Mouse (Mus musculus): Measurements from ENCODE around the gene Tgif1. TPM values are rescaled to one million over a fixed set of nuclear protein-coding genes. Genes with fewer than 3 reads are reported as not detected.

Tgif1 gene
- total and polyA plus RNA-seq, 3 experiments: 44.5 to 74.4 (median 70.6) TPM

- in situ Hi-C loops (cut with MboI; ENCODE audit: low pct_ligation_motif_present, low pct_unique_long_range_greater_than_20kb, low sequenced_read_pairs) (no loop called here), dilution Hi-C loops (cut with MboI; ENCODE audit: extremely low pct_ligation_motif_present, extremely low pct_unique_long_range_greater_than_20kb, low sequenced_read_pairs) (no loop called here)
- H3K9ac ChIP-seq (ENCODE audit: insufficient read depth, low read depth): no peak overlapping the region
- H3K4me1 ChIP-seq (ENCODE audit: control insufficient read depth in 1 of 2, insufficient read depth in 2 of 2): peaks cover 3 to 5% of the 10 kb centered on the region in 2 experiments; a peak in 2 of 4 replicates
- no peaks in the 10 kb centered on the region for H3K79me2 ChIP-seq (replicated peaks; ENCODE audit: control insufficient read depth, extremely low read depth, insufficient read depth, poor library complexity, severe bottlenecking)
- H3K9me3 ChIP-seq (replicated peaks; ENCODE audit: low read length): no peaks in the 10 kb centered on the region
- no peak overlapping the region for H3K4me3 ChIP-seq (replicated peaks in 1 of 3; ENCODE audit: low read depth in 2 of 3, low read length in 2 of 3, poor library complexity in 1 of 3)
- no peak overlapping the region for H3K4me2 ChIP-seq (ENCODE audit: insufficient read depth, low read depth, poor library complexity, severe bottlenecking)
- TF ChIP-seq JUN (IDR thresholded peaks at IDR 0.05; ENCODE audit: insufficient read depth, low read depth, low read length): no peak
- no peak for TF ChIP-seq JUND (conservative IDR thresholded peaks at IDR 0.05; ENCODE audit: low read depth, low read length)
- TF ChIP-seq UBTF (IDR thresholded peaks at IDR 0.05; ENCODE audit: low read depth, low read length): no peak
- no peak for TF ChIP-seq NRF1 (IDR thresholded peaks at IDR 0.05; ENCODE audit: low read depth, low read length)
- no peak for TF ChIP-seq ZKSCAN1 (IDR thresholded peaks at IDR 0.05; ENCODE audit: borderline replicate concordance, low read depth, low read length)
- no peak for TF ChIP-seq RCOR1 (conservative IDR thresholded peaks at IDR 0.05; ENCODE audit: low read depth, low read length)
- TF ChIP-seq ZC3H11A (IDR thresholded peaks at IDR 0.05; ENCODE audit: low read depth, low read length): no peak
- no peak for TF ChIP-seq KAT2A (IDR thresholded peaks at IDR 0.05; ENCODE audit: insufficient replicate concordance, low read length)
- TF ChIP-seq SIN3A (IDR thresholded peaks at IDR 0.05; ENCODE audit: low read length): no peak
- no peak for TF ChIP-seq MEF2A (IDR thresholded peaks at IDR 0.05; ENCODE audit: borderline replicate concordance, low read depth, low read length)
- no peak for TF ChIP-seq CHD1 (IDR thresholded peaks at IDR 0.05; ENCODE audit: low read depth, low read length)
- H3K36me3 ChIP-seq (replicated peaks in 1 of 2; ENCODE audit: control insufficient read depth in 1 of 2, insufficient read depth in 1 of 2, low read length in 1 of 2): no peaks in the 10 kb centered on the region
- no peak overlapping the region for H3K27ac ChIP-seq (ENCODE audit: insufficient read depth, low read depth)
- no peaks in the 10 kb centered on the region for H3K27me3 ChIP-seq (replicated peaks)
- no peak for DNase-seq (ENCODE audit: extremely low read depth)
Measured at GRCm38 (mm10) chr17:70817862-70818451, 35.4 kb downstream of the Tgif1 start.

GRCm38 (mm10) chr17:70815001-70815400 is 38.3 kb downstream of the Tgif1 start:
- Histone ChIP-seq H3K9ac (ENCODE audit: insufficient read depth, low read depth) (no peak overlapping the region), H3K4me1 (ENCODE audit: control insufficient read depth in 1 of 2, insufficient read depth in 2 of 2) (no peaks in the 10 kb centered on the region), H3K4me2 (ENCODE audit: insufficient read depth, low read depth, poor library complexity, severe bottlenecking) (no peak overlapping the region), H3K79me2 (replicated peaks; ENCODE audit: control insufficient read depth, extremely low read depth, insufficient read depth, poor library complexity, severe bottlenecking) (no peaks in the 10 kb centered on the region), H3K36me3 (replicated peaks in 1 of 2; ENCODE audit: control insufficient read depth in 1 of 2, insufficient read depth in 1 of 2, low read length in 1 of 2) (no peaks in the 10 kb centered on the region), H3K27me3 (replicated peaks) (no peaks in the 10 kb centered on the region), H3K27ac (ENCODE audit: insufficient read depth, low read depth) (no peak overlapping the region), H3K9me3 (replicated peaks; ENCODE audit: low read length) (no peaks in the 10 kb centered on the region), H3K4me3 (replicated peaks in 1 of 3; ENCODE audit: low read depth in 2 of 3, low read length in 2 of 3, poor library complexity in 1 of 3) (no peak overlapping the region)
- TF ChIP-seq MXI1 (IDR thresholded peaks at IDR 0.05; ENCODE audit: low read depth, low read length): no peak
- TF ChIP-seq IRF4 (IDR thresholded peaks at IDR 0.05; ENCODE audit: low read depth, low read length): no peak
- DNase-seq (ENCODE audit: extremely low read depth): no peak
- dilution Hi-C loops (cut with MboI; ENCODE audit: extremely low pct_ligation_motif_present, extremely low pct_unique_long_range_greater_than_20kb, low sequenced_read_pairs) (no loop called here), in situ Hi-C loops (cut with MboI; ENCODE audit: low pct_ligation_motif_present, low pct_unique_long_range_greater_than_20kb, low sequenced_read_pairs) (no loop called here)

GRCm38 (mm10) chr17:70810795-70811194 is 42.6 kb downstream of the Tgif1 start:
- in situ Hi-C loops (cut with MboI; ENCODE audit: low pct_ligation_motif_present, low pct_unique_long_range_greater_than_20kb, low sequenced_read_pairs) (no loop called here), dilution Hi-C loops (cut with MboI; ENCODE audit: extremely low pct_ligation_motif_present, extremely low pct_unique_long_range_greater_than_20kb, low sequenced_read_pairs) (no loop called here)
- no peak for TF ChIP-seq ZNF384 (IDR thresholded peaks at IDR 0.05; ENCODE audit: low read depth, low read length)
- no peak for TF ChIP-seq HCFC1 (IDR thresholded peaks at IDR 0.05; ENCODE audit: low read depth, low read length)
- no peak for TF ChIP-seq MEF2A (IDR thresholded peaks at IDR 0.05; ENCODE audit: borderline replicate concordance, low read depth, low read length)
- no peak for TF ChIP-seq TBP (conservative IDR thresholded peaks at IDR 0.05; ENCODE audit: low read depth, low read length)
- no peak for TF ChIP-seq ETS1 (conservative IDR thresholded peaks at IDR 0.05; ENCODE audit: low read depth, low read length)
- no peak for TF ChIP-seq MAFK (IDR thresholded peaks at IDR 0.05; ENCODE audit: insufficient replicate concordance, low read length)
- DNase-seq (ENCODE audit: extremely low read depth): no peak
- Histone ChIP-seq H3K9me3 (replicated peaks; ENCODE audit: low read length) (no peaks in the 10 kb centered on the region), H3K4me2 (ENCODE audit: insufficient read depth, low read depth, poor library complexity, severe bottlenecking) (no peak overlapping the region), H3K27me3 (replicated peaks) (no peaks in the 10 kb centered on the region), H3K4me1 (ENCODE audit: control insufficient read depth in 1 of 2, insufficient read depth in 2 of 2) (peaks cover 10 to 29% of the 10 kb centered on the region in 2 experiments), H3K4me3 (replicated peaks in 1 of 3; ENCODE audit: low read depth in 2 of 3, low read length in 2 of 3, poor library complexity in 1 of 3) (no peak overlapping the region), H3K36me3 (replicated peaks in 1 of 2; ENCODE audit: control insufficient read depth in 1 of 2, insufficient read depth in 1 of 2, low read length in 1 of 2) (no peaks in the 10 kb centered on the region), H3K79me2 (replicated peaks; ENCODE audit: control insufficient read depth, extremely low read depth, insufficient read depth, poor library complexity, severe bottlenecking) (no peaks in the 10 kb centered on the region), H3K27ac (ENCODE audit: insufficient read depth, low read depth) (no peak overlapping the region), H3K9ac (ENCODE audit: insufficient read depth, low read depth) (no peak overlapping the region)

All from CH12.LX (cell line).